ENCODE assay signal across 13 mouse cellular contexts in the genomic region with DNA sequence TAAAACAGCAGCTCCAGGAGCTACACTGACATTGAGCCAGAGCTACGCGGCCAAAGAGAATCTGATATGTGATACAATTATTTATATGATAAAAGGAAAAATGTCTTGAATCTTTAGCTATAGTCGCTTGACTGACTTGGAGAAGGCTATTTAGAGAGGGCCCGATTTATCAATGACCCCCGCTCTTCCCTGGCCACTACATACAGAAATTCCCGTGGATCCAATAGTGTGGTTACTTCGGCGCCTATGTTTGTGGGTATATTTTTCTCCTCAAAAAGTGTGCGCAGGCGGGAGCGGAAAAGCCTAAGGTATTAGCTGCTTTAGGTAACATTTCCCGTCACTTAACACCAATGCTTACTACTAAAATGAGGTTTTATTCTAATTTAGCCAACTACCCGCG. TPM values are rescaled to one million over a fixed set of nuclear protein-coding genes. Genes with fewer than 3 reads are reported as not detected.
DNase-seq lines count a peak whose midpoint lies in the region; ATAC-seq and TF ChIP-seq lines count a peak whose summit lies in the region.
"Had no signal": no experiment of that assay in that cellular context is flagged by ENCODE, and none has a peak within 500 bp of the region (broad histone marks: within the 10 kb centered on the region; RNA-seq: fewer than 3 reads in every experiment).

No protein-coding gene starts in this region.

- no peak overlapping the region for H3K9ac ChIP-seq in hindbrain, embryonic 11.5 days (ENCODE audit: low read depth, low read length)
- no peak overlapping the region for H3K9ac ChIP-seq in hindbrain, embryonic 16.5 days (ENCODE audit: low read depth, low read length)
- no peak overlapping the region for H3K9ac ChIP-seq in lung, postnatal 0 days (replicated peaks; ENCODE audit: low read depth)
- H3K9ac ChIP-seq in forebrain, embryonic 12.5 days: peak overlapping the region; percentile 88
- H3K9ac ChIP-seq in midbrain, embryonic 13.5 days (replicated peaks): no peak overlapping the region
- H3K9ac ChIP-seq: liver, embryonic 14.5 days had no signal

- H3K27ac ChIP-seq in hindbrain, embryonic 11.5 days (ENCODE audit: low read depth, low read length): no peak overlapping the region
- H3K27ac ChIP-seq in hindbrain, embryonic 16.5 days (ENCODE audit: low read depth, low read length): no peak overlapping the region
- no peak overlapping the region for H3K27ac ChIP-seq in lung, postnatal 0 days (ENCODE audit: low read length)
- peak overlapping the region; percentile 79 for H3K27ac ChIP-seq in forebrain, embryonic 12.5 days
- H3K27ac ChIP-seq in midbrain, embryonic 13.5 days: no peak overlapping the region
- H3K27ac ChIP-seq: heart, adult 2 months; liver, embryonic 14.5 days had no signal

- TF ChIP-seq EP300 in lung, postnatal 0 days (IDR thresholded peaks at IDR 0.05): no peak

- intact Hi-C loops in left cerebral cortex, postnatal 36 days (cut with DNase I): no loop called here

- peak; percentile 54 for DNase-seq in hindbrain, embryonic 11.5 days (ENCODE audit: low spot score)
- DNase-seq in lung, postnatal 0 days (ENCODE audit: low spot score): no peak
- DNase-seq in lung, postnatal 14 days: no peak
- no peak for DNase-seq in thymus, postnatal 14 days
- no peak for DNase-seq in left cerebral cortex, postnatal 36 days (ENCODE audit: low spot score in 2 of 2)
- DNase-seq: heart, adult 2 months; thymus, postnatal 4 days had no signal

- no peaks in the 10 kb centered on the region for H3K9me3 ChIP-seq in hindbrain, embryonic 11.5 days (ENCODE audit: control insufficient read depth, low read length)
- H3K9me3 ChIP-seq in hindbrain, embryonic 16.5 days (ENCODE audit: control insufficient read depth, low read length): no peaks in the 10 kb centered on the region
- H3K9me3 ChIP-seq in lung, postnatal 0 days (ENCODE audit: low read length): no peaks in the 10 kb centered on the region
- no peaks in the 10 kb centered on the region for H3K9me3 ChIP-seq in forebrain, embryonic 12.5 days
- no peaks in the 10 kb centered on the region for H3K9me3 ChIP-seq in midbrain, embryonic 13.5 days

- ATAC-seq in hindbrain, embryonic 11.5 days (ENCODE audit: low FRiP score): no peak
- no peak for ATAC-seq in hindbrain, embryonic 16.5 days
- no peak for ATAC-seq in lung, postnatal 0 days
- no peak for ATAC-seq in forebrain, embryonic 12.5 days (ENCODE audit: low FRiP score)
- no peak for ATAC-seq in midbrain, embryonic 13.5 days

- peaks cover 89% of the 10 kb centered on the region for H3K27me3 ChIP-seq in hindbrain, embryonic 11.5 days (ENCODE audit: control insufficient read depth, insufficient read depth, low read length)
- H3K27me3 ChIP-seq in hindbrain, embryonic 16.5 days (replicated peaks; ENCODE audit: control insufficient read depth, insufficient read depth, low read length): peaks cover 51% of the 10 kb centered on the region
- H3K27me3 ChIP-seq in lung, postnatal 0 days (replicated peaks; ENCODE audit: insufficient read depth, low read length): peaks cover 84% of the 10 kb centered on the region
- H3K27me3 ChIP-seq in forebrain, embryonic 12.5 days: peaks cover 93% of the 10 kb centered on the region
- peaks cover 97% of the 10 kb centered on the region for H3K27me3 ChIP-seq in midbrain, embryonic 13.5 days

- no peaks in the 10 kb centered on the region for H3K36me3 ChIP-seq in hindbrain, embryonic 11.5 days (ENCODE audit: control insufficient read depth, insufficient read depth, low read length)
- no peaks in the 10 kb centered on the region for H3K36me3 ChIP-seq in hindbrain, embryonic 16.5 days (ENCODE audit: control insufficient read depth, insufficient read depth, low read length)
- H3K36me3 ChIP-seq in lung, postnatal 0 days (ENCODE audit: insufficient read depth, low read length): no peaks in the 10 kb centered on the region
- no peaks in the 10 kb centered on the region; the same call in 1 of the 2 replicates for H3K36me3 ChIP-seq in forebrain, embryonic 12.5 days (replicated peaks)
- no peaks in the 10 kb centered on the region for H3K36me3 ChIP-seq in midbrain, embryonic 13.5 days

- H3K4me3 ChIP-seq in hindbrain, embryonic 11.5 days (ENCODE audit: low read depth, low read length): no peak overlapping the region; the same call in 1 of the 2 replicates
- H3K4me3 ChIP-seq in hindbrain, embryonic 16.5 days (ENCODE audit: low read length): no peak overlapping the region; the same call in 1 of the 2 replicates
- peak overlapping the region; percentile 36 for H3K4me3 ChIP-seq in lung, postnatal 0 days (ENCODE audit: low read depth, low read length)
- peak overlapping the region; percentile 74 for H3K4me3 ChIP-seq in forebrain, embryonic 12.5 days (replicated peaks)
- H3K4me3 ChIP-seq in midbrain, embryonic 13.5 days (replicated peaks): peak overlapping the region; percentile 35; the same call in 1 of the 2 replicates

- TF ChIP-seq CTCF in lung, postnatal 0 days (IDR thresholded peaks at IDR 0.05): no peak

- no peak overlapping the region; the same call in 1 of the 2 replicates for H3K4me2 ChIP-seq in hindbrain, embryonic 11.5 days (replicated peaks; ENCODE audit: low read depth, low read length)
- no peak overlapping the region; the same call in 1 of the 2 replicates for H3K4me2 ChIP-seq in hindbrain, embryonic 16.5 days (ENCODE audit: low read length)
- H3K4me2 ChIP-seq in lung, postnatal 0 days (replicated peaks; ENCODE audit: low read depth, low read length): no peak overlapping the region
- H3K4me2 ChIP-seq in forebrain, embryonic 12.5 days: peak overlapping the region; percentile 93
- H3K4me2 ChIP-seq in midbrain, embryonic 13.5 days (replicated peaks): peak overlapping the region; percentile 52; the same call in 1 of the 2 replicates

- H3K4me1 ChIP-seq in hindbrain, embryonic 11.5 days (replicated peaks; ENCODE audit: control insufficient read depth, insufficient read depth, low read length): peaks cover 17% of the 10 kb centered on the region
- peaks cover 36% of the 10 kb centered on the region for H3K4me1 ChIP-seq in hindbrain, embryonic 16.5 days (ENCODE audit: control insufficient read depth, insufficient read depth, low read depth, low read length)
- no peaks in the 10 kb centered on the region for H3K4me1 ChIP-seq in lung, postnatal 0 days (ENCODE audit: insufficient read depth, low read depth, low read length)
- peaks cover 59% of the 10 kb centered on the region for H3K4me1 ChIP-seq in forebrain, embryonic 12.5 days
- H3K4me1 ChIP-seq in midbrain, embryonic 13.5 days (replicated peaks): peaks cover 55% of the 10 kb centered on the region

- WGBS in hindbrain, embryonic 11.5 days: 5% methylated on average over 14 of the region's 14 CpGs
- 5% methylated on average over 14 of the region's 14 CpGs for WGBS in hindbrain, embryonic 16.5 days
- 7% methylated on average over 14 of the region's 14 CpGs for whole genome bisulfite sequencing in lung, postnatal 0 days
- 4% methylated on average over 14 of the region's 14 CpGs for WGBS in forebrain, embryonic 12.5 days
- 5% methylated on average over 14 of the region's 14 CpGs for WGBS in midbrain, embryonic 13.5 days

RNA-seq across cellular contexts. Expression of gene Emx1, which starts 2.1 kb away (rescaled TPM):
- 0.13 TPM in 1 of 2 replicates, not detected in the other for polyA plus RNA-seq in hindbrain, embryonic 11.5 days (2014; fragmentation: Nextera tagmentation; extraction: Ambion mirVana)
- 1.1 TPM in 1 of 2 replicates, not detected in the other for polyA plus RNA-seq in hindbrain, embryonic 16.5 days (2015; fragmentation: Nextera tagmentation; extraction: Ambion mirVana)
- not detected in 2 replicates for polyA plus RNA-seq in lung, postnatal 0 days (2015; fragmentation: Nextera tagmentation; extraction: Ambion mirVana)
- polyA plus RNA-seq in forebrain, embryonic 12.5 days (2016; fragmentation: Nextera tagmentation; extraction: Ambion mirVana): 71.6 and 89.0 TPM in 2 replicates
- 1.8 and 7.2 TPM in 2 replicates for polyA plus RNA-seq in midbrain, embryonic 13.5 days (2015; fragmentation: Nextera tagmentation; extraction: Ambion mirVana)
- 10 to 100 TPM; 34.2 to 45.2 TPM for total RNA-seq in left cerebral cortex, postnatal 36 days (2021)
- total RNA-seq: heart, adult 2 months; monocyte, adult 5-6 weeks had no signal
- polyA plus RNA-seq: C2C12; heart, adult 2 months had no signal

RNA-seq across cellular contexts. Expression of gene Spr, which starts 51.8 kb away (rescaled TPM):
- polyA plus RNA-seq in hindbrain, embryonic 11.5 days (2014; fragmentation: Nextera tagmentation; extraction: Ambion mirVana): 42.8 and 52.0 TPM in 2 replicates
- 36.5 and 37.1 TPM in 2 replicates for polyA plus RNA-seq in hindbrain, embryonic 16.5 days (2015; fragmentation: Nextera tagmentation; extraction: Ambion mirVana)
- 45.3 and 54.3 TPM in 2 replicates for polyA plus RNA-seq in lung, postnatal 0 days (2015; fragmentation: Nextera tagmentation; extraction: Ambion mirVana)
- polyA plus RNA-seq in forebrain, embryonic 12.5 days (2016; fragmentation: Nextera tagmentation; extraction: Ambion mirVana): 28.9 and 31.7 TPM in 2 replicates
- polyA plus RNA-seq in midbrain, embryonic 13.5 days (2015; fragmentation: Nextera tagmentation; extraction: Ambion mirVana): 19.4 and 22.2 TPM in 2 replicates
- 10 to 100 TPM; 38.4 to 48.6 TPM for total RNA-seq in left cerebral cortex, postnatal 36 days (2021)

Comparison
In these comparisons a context has a peak if more than half of its experiments do, and no peak if none do; other contexts are left out.
1. H3K4me2 ChIP-seq: peak in forebrain, embryonic 12.5 days (single experiment) and midbrain, embryonic 13.5 days (single experiment); none in hindbrain, embryonic 11.5 days (single experiment), hindbrain, embryonic 16.5 days (single experiment) and lung, postnatal 0 days (single experiment).
2. H3K4me3 ChIP-seq: peak in lung, postnatal 0 days (single experiment), forebrain, embryonic 12.5 days (single experiment) and midbrain, embryonic 13.5 days (single experiment); none in hindbrain, embryonic 11.5 days (single experiment) and hindbrain, embryonic 16.5 days (single experiment).